Mouse (Mus musculus) midbrain, embryonic 12.5 days (tissue): Measurements from ENCODE around the gene Nkain1. TPM values are rescaled to one million over a fixed set of nuclear protein-coding genes. Genes with fewer than 3 reads are reported as not detected.
A peak's percentile ranks its signal among the peaks of the same experiment; 100 is the strongest.

ENCODE experiments used
- ATAC-seq: fragments of 200-750 bp; cut with Nextera tagmentation; 2 replicates; pipeline ENCODE4 v1.8.0; 2017; ENCODE audit warnings: low read depth, moderate TSS enrichment, moderate library complexity; ENCODE audit not compliant: low FRiP score
- H3K27ac ChIP-seq: fragments of 300-500 bp; sonication (generic); replicated peaks from 2 replicates; pipeline ENCODE4 v1.5.1; 2016; ENCODE audit warnings: mild to moderate bottlenecking
- H3K27me3 ChIP-seq: fragments of 300-500 bp; sonication (generic); 2 replicates; pipeline ENCODE4 v1.6.1; 2016; ENCODE audit warnings: mild to moderate bottlenecking
- H3K36me3 ChIP-seq: fragments of 300-500 bp; sonication (generic); 2 replicates; pipeline ENCODE4 v1.6.1; 2016
- H3K4me1 ChIP-seq: fragments of 300-500 bp; sonication (generic); 2 replicates; pipeline ENCODE4 v1.6.1; 2016
- H3K4me2 ChIP-seq: fragments of 300-500 bp; sonication (generic); replicated peaks from 2 replicates; pipeline ENCODE4 v1.6.1; 2016; ENCODE audit warnings: mild to moderate bottlenecking, moderate library complexity
- H3K4me3 ChIP-seq: fragments of 300-500 bp; sonication (generic); 2 replicates; pipeline ENCODE4 v1.5.1; 2016; ENCODE audit warnings: mild to moderate bottlenecking
- H3K9ac ChIP-seq: fragments of 300-500 bp; sonication (generic); replicated peaks from 2 replicates; pipeline ENCODE4 v1.6.1; 2016; ENCODE audit warnings: mild to moderate bottlenecking, moderate library complexity
- H3K9me3 ChIP-seq: fragments of 300-500 bp; sonication (generic); 2 replicates; pipeline ENCODE4 v1.6.1; 2016; ENCODE audit warnings: mild to moderate bottlenecking
- whole genome bisulfite sequencing: fragments of 180-500 bp; shearing (Covaris S2); methylation state at CpG from one replicate; pipeline ENCODE4 v1.1.7; 2016; 5-methylcytosine and 5-hydroxymethylcytosine counted together
- polyA plus RNA-seq: library from polyadenylated mRNA; unstranded; fragments of >200 nt; fragmentation: Nextera tagmentation; extraction: Ambion mirVana; gene quantifications from 2 replicates; pipeline ENCODE4 v1.2.1, GENCODE M21; 2016

The Nkain1 gene
- 16.6 and 17.0 TPM in 2 replicates for polyA plus RNA-seq

- H3K4me2 ChIP-seq, result peak within 1 kb of the TSS; percentile 80
- under 1% methylated on average over 25 of the region's 41 CpGs for WGBS
- peak; percentile 88 for ATAC-seq
Observed at GRCm38 (mm10) chr4:130574048-130574413, at the start of gene Nkain1. Gene Nkain1 (minus strand): TSS chr4:130574173.

DNA sequence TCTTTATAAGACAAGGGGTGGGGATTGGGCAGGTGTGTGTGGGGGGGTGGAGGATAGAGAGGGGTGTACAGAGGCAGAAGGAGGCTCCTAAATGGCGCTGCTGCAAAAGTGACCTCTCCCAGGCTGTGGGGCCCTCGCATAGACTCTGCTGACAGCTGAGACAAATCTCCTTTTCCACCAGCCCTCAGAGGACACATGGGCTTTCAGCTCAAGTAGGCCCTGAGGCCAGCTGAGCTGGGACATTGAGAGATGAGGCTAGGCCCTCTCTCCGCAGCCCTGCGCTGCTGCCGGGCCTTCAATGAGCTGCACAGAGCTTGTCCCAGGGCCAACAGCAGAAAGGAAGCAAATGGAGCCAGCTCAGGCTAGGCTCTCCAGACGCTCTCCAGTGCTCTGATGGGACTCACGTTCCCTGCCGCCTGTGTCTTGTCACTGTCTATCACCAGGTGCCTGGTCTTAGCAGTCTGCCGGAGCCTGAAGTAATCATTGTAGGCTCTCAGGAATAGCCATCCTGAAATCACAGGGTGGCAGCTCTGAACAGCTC, 4.8 kb upstream of the Nkain1 start:
- no peak for ATAC-seq
- H3K36me3 ChIP-seq, result no peaks in the 10 kb centered on the region
- H3K4me2 ChIP-seq, result no peak overlapping the region
- no peak overlapping the region for H3K9ac ChIP-seq
- no peak overlapping the region for H3K27ac ChIP-seq
- H3K4me3 ChIP-seq, result no peak overlapping the region
- H3K9me3 ChIP-seq, result no peaks in the 10 kb centered on the region
- H3K4me1 ChIP-seq, result peaks cover 6% of the 10 kb centered on the region
- WGBS, result 76% methylated on average over 9 of the region's 9 CpGs
- peaks cover 14% of the 10 kb centered on the region; the same call in 1 of the 2 replicates for H3K27me3 ChIP-seq

More at GRCm38 (mm10) chr4:130574048-130574413, at the start of gene Nkain1:
- H3K27ac ChIP-seq, result peak within 1 kb of the TSS; percentile 88
- H3K4me3 ChIP-seq, result peak within 1 kb of the TSS; percentile 94
- no peaks in the 10 kb centered on the region for H3K9me3 ChIP-seq
- peaks cover 14% of the 10 kb centered on the region; the same call in 1 of the 2 replicates for H3K27me3 ChIP-seq
- peak within 1 kb of the TSS; percentile 99 for H3K9ac ChIP-seq
- H3K4me1 ChIP-seq, result peaks cover 38% of the 10 kb centered on the region
- no peaks in the 10 kb centered on the region for H3K36me3 ChIP-seq

- no peaks in the 10 kb centered on the region for H3K36me3 ChIP-seq
- ATAC-seq, result no peak
- H3K27me3 ChIP-seq, result peaks cover 14% of the 10 kb centered on the region; the same call in 1 of the 2 replicates
- H3K9ac ChIP-seq, result no peak overlapping the region
- H3K9me3 ChIP-seq, result no peaks in the 10 kb centered on the region
- H3K27ac ChIP-seq, result 0 out of 2 replicates have a peak overlapping the region, but pooled peaks have one; percentile 16
- peaks cover 13% of the 10 kb centered on the region for H3K4me1 ChIP-seq
- no peak overlapping the region for H3K4me2 ChIP-seq
- H3K4me3 ChIP-seq, result no peak overlapping the region
- 69% methylated on average over 6 of the region's 6 CpGs for WGBS
Observed at GRCm38 (mm10) chr4:130577081-130577480, 3.1 kb upstream of the Nkain1 start.

GRCm38 (mm10) chr4:130576247-130576931, 2.4 kb upstream of the Nkain1 start:
- H3K27me3 ChIP-seq, result peaks cover 14% of the 10 kb centered on the region; the same call in 1 of the 2 replicates
- 0 out of 2 replicates have a peak overlapping the region, but pooled peaks have one; percentile 27 for H3K27ac ChIP-seq
- H3K9ac ChIP-seq, result no peak overlapping the region
- peaks cover 20% of the 10 kb centered on the region for H3K4me1 ChIP-seq
- no peaks in the 10 kb centered on the region for H3K36me3 ChIP-seq
- no peaks in the 10 kb centered on the region for H3K9me3 ChIP-seq
- no peak overlapping the region for H3K4me3 ChIP-seq
- WGBS, result 69% methylated on average over 13 of the region's 13 CpGs
- no peak for ATAC-seq
- no peak overlapping the region for H3K4me2 ChIP-seq

- Histone ChIP-seq H3K27me3 (peaks cover 14% of the 10 kb centered on the region; the same call in 1 of the 2 replicates), H3K4me1 (peaks cover 27% of the 10 kb centered on the region)
- 82% methylated on average over 3 of the region's 3 CpGs for WGBS
Observed at GRCm38 (mm10) chr4:130575533-130575932, 1.6 kb upstream of the Nkain1 start.

DNA sequence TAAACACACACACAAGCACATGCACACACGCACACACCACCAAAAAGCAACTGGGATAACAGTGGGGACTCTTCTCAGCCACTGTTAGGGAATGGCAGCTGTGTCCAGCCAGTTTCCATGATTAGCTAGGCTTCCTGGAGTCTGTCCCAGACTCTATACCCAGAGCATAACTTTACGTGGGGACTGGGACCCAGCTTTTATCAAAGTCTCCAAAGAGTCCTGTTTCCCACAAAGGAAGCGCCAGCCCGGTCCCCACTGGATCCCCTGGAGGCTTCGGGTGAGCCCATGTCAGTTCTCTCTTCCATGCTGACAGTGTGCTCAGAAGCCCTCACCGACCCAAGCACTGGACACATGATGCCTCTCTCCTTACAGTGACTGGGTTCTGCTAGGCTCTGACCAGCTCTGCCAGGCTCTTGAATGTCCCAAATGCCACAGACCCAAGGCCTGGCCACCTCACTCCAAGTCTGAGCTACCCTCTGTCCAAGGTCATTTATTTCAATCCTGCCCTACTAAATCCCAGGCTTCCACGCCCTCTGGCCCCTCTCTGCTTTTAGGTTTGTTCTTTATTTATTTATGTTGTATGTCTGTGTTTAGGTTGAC, 988 bp upstream of the Nkain1 start:
- 75% methylated on average over 7 of the region's 7 CpGs for WGBS

More at GRCm38 (mm10) chr4:130575533-130575932, 1.6 kb upstream of the Nkain1 start:
- no peak for ATAC-seq
- Histone ChIP-seq H3K4me2 (no peak overlapping the region), H3K36me3 (no peaks in the 10 kb centered on the region), H3K9ac (no peak overlapping the region), H3K9me3 (no peaks in the 10 kb centered on the region), H3K27ac (no peak overlapping the region), H3K4me3 (no peak overlapping the region)

GRCm38 (mm10) chr4:130573351-130574047, 474 bp downstream of the Nkain1 start:
- Histone ChIP-seq H3K9me3 (no peaks in the 10 kb centered on the region), H3K9ac (peak overlapping the region; percentile 99), H3K4me1 (peaks cover 41% of the 10 kb centered on the region), H3K4me3 (peak overlapping the region; percentile 94), H3K27ac (peak overlapping the region; percentile 88), H3K27me3 (peaks cover 14% of the 10 kb centered on the region; the same call in 1 of the 2 replicates), H3K4me2 (peak overlapping the region; percentile 80), H3K36me3 (no peaks in the 10 kb centered on the region)
- ATAC-seq, result peak; percentile 67
- WGBS, result under 1% methylated on average over 59 of the region's 76 CpGs

More for the DNA sequence above, 988 bp upstream of the Nkain1 start:
- peaks cover 14% of the 10 kb centered on the region; the same call in 1 of the 2 replicates for H3K27me3 ChIP-seq
- no peak overlapping the region for H3K9ac ChIP-seq
- peaks cover 32% of the 10 kb centered on the region for H3K4me1 ChIP-seq
- no peaks in the 10 kb centered on the region for H3K36me3 ChIP-seq
- H3K4me3 ChIP-seq, result no peak overlapping the region
- no peak overlapping the region for H3K27ac ChIP-seq
- ATAC-seq, result no peak
- H3K9me3 ChIP-seq, result no peaks in the 10 kb centered on the region
- no peak overlapping the region for H3K4me2 ChIP-seq

- no peak for ATAC-seq
- Histone ChIP-seq H3K9ac (peak overlapping the region; percentile 99), H3K4me3 (peak overlapping the region; percentile 94), H3K27me3 (peaks cover 14% of the 10 kb centered on the region; the same call in 1 of the 2 replicates), H3K4me1 (peaks cover 44% of the 10 kb centered on the region), H3K4me2 (peak overlapping the region; percentile 80), H3K27ac (peak overlapping the region; percentile 88), H3K9me3 (no peaks in the 10 kb centered on the region), H3K36me3 (no peaks in the 10 kb centered on the region)
- WGBS, result 2% methylated on average over 6 of the region's 6 CpGs
Observed at GRCm38 (mm10) chr4:130573012-130573350, 992 bp downstream of the Nkain1 start.

DNA sequence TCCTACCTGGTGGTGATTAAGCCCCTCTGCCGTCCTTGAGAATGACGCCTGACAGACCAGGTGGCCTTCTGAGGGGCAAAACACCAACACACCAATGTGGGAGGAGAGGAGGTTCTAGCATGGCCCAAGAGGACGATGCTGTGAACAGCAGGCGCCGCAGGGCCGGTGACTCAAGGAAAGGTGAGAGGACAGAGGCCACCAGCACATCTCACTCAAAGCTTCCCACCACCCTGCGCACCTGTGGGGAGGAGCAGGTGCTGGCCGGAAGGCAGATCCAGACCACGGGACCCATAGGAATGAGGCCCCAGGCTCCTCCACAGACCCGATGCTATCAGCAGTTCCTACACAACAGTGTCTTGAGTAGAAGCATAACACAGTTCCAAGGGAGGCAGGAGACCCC, 1.4 kb downstream of the Nkain1 start:
- Histone ChIP-seq H3K36me3 (no peaks in the 10 kb centered on the region), H3K9me3 (no peaks in the 10 kb centered on the region), H3K9ac (peak overlapping the region; percentile 99), H3K4me1 (peaks cover 46% of the 10 kb centered on the region), H3K4me2 (peak overlapping the region; percentile 80), H3K4me3 (peak overlapping the region; percentile 94), H3K27me3 (peaks cover 14% of the 10 kb centered on the region; the same call in 1 of the 2 replicates), H3K27ac (peak overlapping the region; percentile 88)
- no peak for ATAC-seq
- 39% methylated on average over 10 of the region's 10 CpGs for WGBS

GRCm38 (mm10) chr4:130570941-130571720, 2.8 kb downstream of the Nkain1 start:
- Histone ChIP-seq H3K9me3 (no peaks in the 10 kb centered on the region), H3K27ac (peak overlapping the region; percentile 61), H3K27me3 (peaks cover 11% of the 10 kb centered on the region; the same call in 1 of the 2 replicates), H3K4me2 (peak overlapping the region; percentile 80), H3K9ac (no peak overlapping the region; the same call in 1 of the 2 replicates), H3K4me1 (peaks cover 46% of the 10 kb centered on the region), H3K4me3 (peak overlapping the region; percentile 13), H3K36me3 (0 out of 2 replicates have a peak, but pooled peaks cover 5% of the 10 kb centered on the region)
- 39% methylated on average over 10 of the region's 10 CpGs for WGBS
- ATAC-seq, result peak; percentile 27; the same call in 1 of the 2 replicates
